Mouse (Mus musculus) hindbrain, embryonic 10.5 days (tissue): ENCODE measurements around the gene Nek5. TPM values are rescaled to one million over a fixed set of nuclear protein-coding genes. Genes with fewer than 3 reads are reported as not detected.

ENCODE experiments used
- DNase-seq: peaks from one replicate; pipeline ENCODE4 v3.0.0-alpha.2; 2017; ENCODE audit warnings: low spot score
- H3K27ac ChIP-seq: fragments of 300-500 bp; sonication (generic); 2 replicates; pipeline ENCODE4 v1.5.1; 2016; ENCODE audit warnings: mild to moderate bottlenecking, moderate library complexity
- H3K27me3 ChIP-seq: fragments of 300-500 bp; sonication (generic); 2 replicates; pipeline ENCODE4 v1.6.1; 2016; ENCODE audit warnings: mild to moderate bottlenecking; ENCODE audit not compliant: poor library complexity, insufficient read depth, severe bottlenecking
- H3K36me3 ChIP-seq: fragments of 300-500 bp; sonication (generic); 2 replicates; pipeline ENCODE4 v1.6.1; 2016; ENCODE audit warnings: mild to moderate bottlenecking, moderate library complexity
- H3K4me1 ChIP-seq: fragments of 300-500 bp; sonication (generic); replicated peaks from 2 replicates; pipeline ENCODE4 v1.6.1; 2016; ENCODE audit warnings: mild to moderate bottlenecking
- H3K4me3 ChIP-seq: fragments of 300-500 bp; sonication (generic); 2 replicates; pipeline ENCODE4 v1.5.1; 2016; ENCODE audit warnings: mild to moderate bottlenecking, moderate library complexity
- H3K9me3 ChIP-seq: fragments of 300-500 bp; sonication (generic); 2 replicates; pipeline ENCODE4 v1.6.1; 2016; ENCODE audit warnings: mild to moderate bottlenecking, moderate library complexity
- WGBS: fragments of 180-500 bp; shearing (Covaris S2); methylation state at CpG from one replicate; pipeline ENCODE4 v1.1.7; 2016; 5-methylcytosine and 5-hydroxymethylcytosine counted together
- polyA plus RNA-seq: library from polyadenylated mRNA; unstranded; fragments of >200 nt; fragmentation: Nextera tagmentation; extraction: Ambion mirVana; gene quantifications from 2 replicates; pipeline ENCODE4 v1.2.1, GENCODE M21; 2016

Gene Nek5
- 0.29 and 0.69 TPM in 2 replicates for polyA plus RNA-seq

- Histone ChIP-seq H3K9me3 (no peaks in the 10 kb centered on the region), H3K36me3 (peaks cover 29% of the 10 kb centered on the region), H3K4me3 (peak within 1 kb of the TSS; percentile 59), H3K27me3 (no peaks in the 10 kb centered on the region), H3K4me1 (peaks cover 12% of the 10 kb centered on the region), H3K27ac (no peak within 1 kb of the TSS)
- WGBS = 1% methylated on average over 29 of the region's 29 CpGs
- DNase-seq = peak; percentile 68
Measured at GRCm38 (mm10) chr8:22124220-22125152, at the start of gene Nek5. Gene Nek5 (minus strand): TSS chr8:22125053.

GRCm38 (mm10) chr8:22169167-22169566 is 44.3 kb upstream of the Nek5 start:
- Histone ChIP-seq H3K4me3 (no peak overlapping the region), H3K27me3 (no peaks in the 10 kb centered on the region), H3K9me3 (no peaks in the 10 kb centered on the region), H3K36me3 (peaks cover 66% of the 10 kb centered on the region), H3K4me1 (peaks cover 15% of the 10 kb centered on the region), H3K27ac (no peak overlapping the region)
- DNase-seq = no peak
- 86% methylated on average over 5 of the region's 5 CpGs for WGBS

- DNase-seq = peak; percentile 94
- H3K27me3 ChIP-seq = no peaks in the 10 kb centered on the region
- no peaks in the 10 kb centered on the region for H3K9me3 ChIP-seq
- H3K36me3 ChIP-seq = peaks cover 42% of the 10 kb centered on the region
- H3K4me3 ChIP-seq = peak within 1 kb of the TSS; percentile 66
- peak within 1 kb of the TSS; percentile 90 for H3K27ac ChIP-seq
- WGBS = under 1% methylated on average over 43 of the region's 43 CpGs
- H3K4me1 ChIP-seq = peaks cover 15% of the 10 kb centered on the region
Measured at GRCm38 (mm10) chr8:22166080-22166603, 41.3 kb upstream of the Nek5 start, which contains the start of gene Nek3. Gene Nek3 (minus strand): TSS chr8:22166435.

GRCm38 (mm10) chr8:22165251-22166079 is 40.6 kb upstream of the Nek5 start:
- H3K27me3 ChIP-seq = no peaks in the 10 kb centered on the region
- H3K4me3 ChIP-seq = peak overlapping the region; percentile 66
- DNase-seq = no peak
- 56% methylated on average over 10 of the region's 10 CpGs for WGBS
- peaks cover 15% of the 10 kb centered on the region for H3K4me1 ChIP-seq
- H3K9me3 ChIP-seq = no peaks in the 10 kb centered on the region
- H3K36me3 ChIP-seq = peaks cover 35% of the 10 kb centered on the region
- peak overlapping the region; percentile 90 for H3K27ac ChIP-seq

DNA sequence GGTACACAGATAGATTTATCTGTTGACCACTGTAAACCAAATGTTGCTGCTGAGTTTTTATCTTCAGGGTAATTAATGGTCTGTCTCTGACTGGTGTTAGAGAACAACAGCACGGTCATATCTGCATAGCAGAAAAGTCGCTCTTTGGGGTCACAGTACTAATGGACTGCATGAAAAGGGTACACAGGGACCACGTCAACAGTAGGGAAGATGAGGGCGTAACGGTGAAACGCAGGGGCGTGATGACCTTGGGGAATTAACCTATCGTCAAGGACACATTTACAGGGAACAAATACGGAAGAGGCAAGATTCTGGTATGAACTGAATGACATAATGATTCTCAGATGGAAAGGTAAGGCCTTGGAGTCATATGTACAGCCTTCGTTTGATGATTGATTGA is 39.6 kb upstream of the Nek5 start:
- Histone ChIP-seq H3K4me3 (no peak overlapping the region), H3K27me3 (no peaks in the 10 kb centered on the region), H3K27ac (no peak overlapping the region), H3K4me1 (peaks cover 15% of the 10 kb centered on the region), H3K9me3 (no peaks in the 10 kb centered on the region), H3K36me3 (peaks cover 34% of the 10 kb centered on the region)
- DNase-seq = no peak
- WGBS = 92% methylated on average over 10 of the region's 10 CpGs

DNA sequence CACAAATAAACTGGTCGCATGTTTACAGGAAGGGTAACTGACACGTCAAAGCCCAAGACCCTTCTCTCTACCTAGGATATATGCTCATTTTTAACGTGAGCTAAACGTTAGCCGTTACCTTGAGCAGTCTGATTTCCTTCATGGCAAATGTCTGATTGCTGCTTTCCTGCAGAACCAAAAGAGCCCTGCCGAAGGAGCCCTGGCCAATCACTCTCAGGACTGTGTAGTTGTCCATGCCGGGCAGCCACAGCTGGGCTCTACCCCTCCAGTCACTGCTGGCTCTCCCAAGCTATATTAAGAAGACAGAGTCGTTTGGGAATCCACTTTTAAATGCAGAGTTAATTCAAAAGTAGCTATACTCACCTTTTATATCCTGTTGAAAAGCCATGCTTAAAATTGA is 37.4 kb upstream of the Nek5 start:
- no peak overlapping the region for H3K27ac ChIP-seq
- WGBS = 92% methylated on average over 8 of the region's 8 CpGs
- DNase-seq = no peak

DNA sequence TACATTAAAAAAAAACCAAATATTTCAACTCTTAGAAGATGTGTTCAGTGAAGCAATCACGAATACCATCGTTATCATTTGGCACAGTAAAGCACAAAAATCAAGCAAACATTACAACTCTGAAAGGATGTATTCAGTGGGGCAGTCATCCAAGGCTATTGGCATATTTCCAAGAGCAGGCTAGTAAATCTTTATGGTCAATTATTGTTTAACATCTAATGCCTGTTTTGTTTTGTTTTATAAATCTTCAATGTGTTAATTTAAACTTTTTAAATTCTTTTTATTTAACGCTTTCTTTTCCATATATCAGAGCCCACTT is 25.5 kb upstream of the Nek5 start:
- no peak overlapping the region for H3K4me3 ChIP-seq

More for the DNA sequence above, 37.4 kb upstream of the Nek5 start:
- H3K4me1 ChIP-seq = peaks cover 15% of the 10 kb centered on the region
- H3K4me3 ChIP-seq = no peak overlapping the region
- peaks cover 20% of the 10 kb centered on the region for H3K36me3 ChIP-seq
- no peaks in the 10 kb centered on the region for H3K9me3 ChIP-seq
- H3K27me3 ChIP-seq = no peaks in the 10 kb centered on the region

DNA sequence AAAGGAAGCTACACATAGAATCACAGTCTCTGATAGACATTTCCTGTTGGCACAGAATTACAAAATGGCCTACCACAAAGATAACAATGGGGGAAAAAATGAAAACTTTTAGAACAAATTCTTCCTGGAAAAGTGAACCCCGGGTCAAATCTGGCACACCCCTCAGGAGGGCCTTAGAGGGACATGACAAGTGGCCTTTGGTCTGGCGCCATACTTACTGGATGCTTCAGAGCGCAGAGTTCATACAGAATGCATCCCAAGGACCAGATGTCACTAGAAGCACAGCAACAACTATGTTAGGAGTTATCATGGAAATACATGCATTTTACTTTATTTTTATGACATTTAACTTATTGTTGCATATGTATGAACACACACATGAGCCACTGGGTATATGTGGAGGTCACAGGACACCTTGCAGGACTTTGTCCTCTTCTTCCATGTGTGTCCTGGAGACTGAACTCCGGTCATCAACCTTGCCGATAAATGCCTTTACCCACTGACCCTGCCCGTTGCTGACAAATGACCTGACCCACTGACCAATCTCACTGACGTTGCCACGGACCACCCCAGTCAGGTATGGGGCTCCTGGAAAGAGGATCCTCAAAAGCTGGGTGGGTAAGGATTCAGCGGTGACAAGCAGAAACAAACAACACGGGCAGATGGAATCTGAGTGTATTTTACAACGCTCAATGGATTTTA is 24.9 kb upstream of the Nek5 start:
- Histone ChIP-seq H3K4me3 (no peak overlapping the region), H3K9me3 (no peaks in the 10 kb centered on the region), H3K27ac (no peak overlapping the region), H3K27me3 (no peaks in the 10 kb centered on the region), H3K4me1 (no peaks in the 10 kb centered on the region), H3K36me3 (peaks cover 26% of the 10 kb centered on the region)
- no peak for DNase-seq
- 95% methylated on average over 11 of the region's 11 CpGs for WGBS

More for the DNA sequence above, 25.5 kb upstream of the Nek5 start:
- 96% methylated on average over 3 of the region's 3 CpGs for WGBS
- H3K9me3 ChIP-seq = no peaks in the 10 kb centered on the region
- H3K27me3 ChIP-seq = no peaks in the 10 kb centered on the region
- H3K36me3 ChIP-seq = peaks cover 31% of the 10 kb centered on the region
- DNase-seq = no peak
- no peaks in the 10 kb centered on the region for H3K4me1 ChIP-seq
- no peak overlapping the region for H3K27ac ChIP-seq

- Histone ChIP-seq H3K9me3 (no peaks in the 10 kb centered on the region), H3K27ac (no peak overlapping the region), H3K36me3 (peaks cover 23% of the 10 kb centered on the region), H3K4me1 (no peaks in the 10 kb centered on the region), H3K4me3 (no peak overlapping the region), H3K27me3 (no peaks in the 10 kb centered on the region)
- 89% methylated on average over 7 of the region's 7 CpGs for WGBS
- no peak for DNase-seq
Measured at GRCm38 (mm10) chr8:22148367-22148740, 23.5 kb upstream of the Nek5 start.

DNA sequence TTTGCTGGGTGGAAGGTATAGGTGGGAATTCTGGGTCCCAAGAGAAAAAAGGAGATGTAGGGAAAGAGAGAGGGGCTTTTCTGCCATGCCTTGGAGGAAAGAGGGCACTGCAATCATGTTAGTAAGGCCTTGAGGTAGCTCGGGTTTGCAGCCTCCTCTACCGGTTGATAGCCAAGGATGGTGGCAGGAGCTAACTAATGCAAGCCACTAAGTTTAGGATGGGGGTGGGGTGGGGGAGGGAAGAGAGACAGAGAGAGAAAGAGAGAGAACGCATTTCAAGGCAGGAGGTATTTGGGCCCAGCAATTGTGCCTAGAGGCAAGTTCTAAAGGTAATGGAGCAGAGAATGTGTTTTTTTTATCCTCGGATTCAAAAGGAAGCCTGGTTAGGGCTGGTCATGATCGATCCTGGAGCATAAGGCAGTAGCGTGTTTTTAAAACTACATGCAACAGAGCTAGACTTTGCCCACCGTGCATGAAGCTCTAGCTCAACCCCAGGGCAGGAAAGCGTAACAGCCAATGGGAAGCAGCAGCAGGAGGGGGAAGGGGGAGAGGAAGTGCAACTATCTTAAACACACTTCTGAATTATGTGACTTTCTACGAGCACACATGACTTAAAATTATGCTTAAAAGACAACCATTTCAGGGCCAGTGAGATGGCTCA is 23.0 kb upstream of the Nek5 start:
- no peaks in the 10 kb centered on the region for H3K27me3 ChIP-seq
- 82% methylated on average over 9 of the region's 9 CpGs for WGBS
- no peak overlapping the region for H3K4me3 ChIP-seq
- no peak overlapping the region for H3K27ac ChIP-seq
- H3K36me3 ChIP-seq = peaks cover 23% of the 10 kb centered on the region
- no peaks in the 10 kb centered on the region for H3K9me3 ChIP-seq
- no peaks in the 10 kb centered on the region for H3K4me1 ChIP-seq
- DNase-seq = no peak

- Histone ChIP-seq H3K27ac (no peak overlapping the region), H3K27me3 (no peaks in the 10 kb centered on the region), H3K4me3 (no peak overlapping the region), H3K36me3 (peaks cover 36% of the 10 kb centered on the region), H3K9me3 (no peaks in the 10 kb centered on the region), H3K4me1 (no peaks in the 10 kb centered on the region)
- WGBS = 86% methylated on average over 6 of the region's 6 CpGs
- no peak for DNase-seq
Measured at GRCm38 (mm10) chr8:22145831-22146230, 21.0 kb upstream of the Nek5 start.
